Comparison of ENCODE assay signal across 27 mouse cellular contexts in genomic region chr8:128372724-128373123, GRCm38 (mm10). TPM values are rescaled to one million over a fixed set of nuclear protein-coding genes. Genes with fewer than 3 reads are reported as not detected.
A peak's percentile ranks its signal among the peaks of the same experiment; 100 is the strongest.
DNase-seq lines count a peak whose midpoint lies in the region; ATAC-seq and TF ChIP-seq lines count a peak whose summit lies in the region.
"Had no signal": no experiment of that assay in that cellular context is flagged by ENCODE, and none has a peak within 500 bp of the region (broad histone marks: within the 10 kb centered on the region; RNA-seq: fewer than 3 reads in every experiment).

No protein-coding gene starts in this region.

- H3K4me2 ChIP-seq in embryonic facial prominence, embryonic 14.5 days (ENCODE audit: low read depth, low read length), result no peak overlapping the region
- no peak overlapping the region for H3K4me2 ChIP-seq in heart, embryonic 12.5 days
- no peak overlapping the region for H3K4me2 ChIP-seq in forebrain, embryonic 14.5 days (ENCODE audit: low read length)
- H3K4me2 ChIP-seq: embryonic facial prominence, embryonic 15.5 days; intestine, embryonic 15.5 days; limb, embryonic 12.5 days; liver, embryonic 13.5 days; midbrain, embryonic 11.5 days; stomach, embryonic 15.5 days had no signal

- TF ChIP-seq POLR2A in kidney, adult 2 months (IDR thresholded peaks at IDR 0.05; ENCODE audit: low read depth, low read length), result no peak

- no peaks in the 10 kb centered on the region for H3K27me3 ChIP-seq in embryonic facial prominence, embryonic 14.5 days (replicated peaks; ENCODE audit: control insufficient read depth, insufficient read depth, low read length)
- H3K27me3 ChIP-seq in embryonic facial prominence, embryonic 10.5 days (replicated peaks; ENCODE audit: low read depth, poor library complexity, severe bottlenecking), result no peaks in the 10 kb centered on the region
- no peaks in the 10 kb centered on the region for H3K27me3 ChIP-seq in heart, embryonic 12.5 days (replicated peaks)
- H3K27me3 ChIP-seq in kidney, adult 2 months (replicated peaks; ENCODE audit: control insufficient read depth, insufficient read depth, low read length), result no peaks in the 10 kb centered on the region
- H3K27me3 ChIP-seq in forebrain, embryonic 14.5 days (replicated peaks; ENCODE audit: control insufficient read depth, insufficient read depth, low read length), result no peaks in the 10 kb centered on the region
- H3K27me3 ChIP-seq: embryonic facial prominence, embryonic 15.5 days; intestine, embryonic 15.5 days; limb, embryonic 12.5 days; liver, embryonic 13.5 days; stomach, embryonic 15.5 days had no signal

- ATAC-seq in embryonic facial prominence, embryonic 14.5 days (ENCODE audit: low read depth), result peak; percentile 62
- no peak for ATAC-seq in heart, embryonic 12.5 days (ENCODE audit: insufficient number of reproducible peaks, low FRiP score)
- 0 out of 2 replicates have a peak, but pooled peaks have one; percentile 34 for ATAC-seq in forebrain, embryonic 14.5 days
- ATAC-seq: activated CD4-positive, CD25-positive, alpha-beta regulatory T cell, adult 4 months; hindbrain, embryonic 16.5 days; intestine, embryonic 15.5 days had no signal

- no peaks in the 10 kb centered on the region for H3K9me3 ChIP-seq in embryonic facial prominence, embryonic 14.5 days (ENCODE audit: control insufficient read depth, low read length)
- no peaks in the 10 kb centered on the region for H3K9me3 ChIP-seq in embryonic facial prominence, embryonic 10.5 days
- no peaks in the 10 kb centered on the region for H3K9me3 ChIP-seq in heart, embryonic 12.5 days (replicated peaks)
- no peaks in the 10 kb centered on the region for H3K9me3 ChIP-seq in forebrain, embryonic 14.5 days (replicated peaks; ENCODE audit: control insufficient read depth, low read length)
- H3K9me3 ChIP-seq: embryonic facial prominence, embryonic 15.5 days; intestine, embryonic 15.5 days; limb, embryonic 12.5 days; liver, embryonic 13.5 days; stomach, embryonic 15.5 days had no signal

- no peak for TF ChIP-seq CTCF in kidney, adult 2 months (conservative IDR thresholded peaks at IDR 0.05; ENCODE audit: insufficient read depth, insufficient read length, low read depth, low read length)

- no peak overlapping the region for H3K27ac ChIP-seq in embryonic facial prominence, embryonic 14.5 days (replicated peaks; ENCODE audit: low read depth, low read length)
- H3K27ac ChIP-seq in embryonic facial prominence, embryonic 10.5 days (replicated peaks), result no peak overlapping the region
- 0 out of 2 replicates have a peak overlapping the region, but pooled peaks have one; percentile 5 for H3K27ac ChIP-seq in heart, embryonic 12.5 days (ENCODE audit: poor library complexity, severe bottlenecking)
- 0 out of 2 replicates have a peak overlapping the region, but pooled peaks have one; percentile 36 for H3K27ac ChIP-seq in kidney, adult 2 months (ENCODE audit: insufficient read depth, low read depth, low read length)
- peak overlapping the region; percentile 35; the same call in 1 of the 2 replicates for H3K27ac ChIP-seq in forebrain, embryonic 14.5 days (ENCODE audit: low read depth, low read length)
- H3K27ac ChIP-seq: embryonic facial prominence, embryonic 15.5 days; intestine, embryonic 15.5 days; limb, embryonic 12.5 days; liver, embryonic 13.5 days; stomach, embryonic 15.5 days had no signal

- peaks cover 19% of the 10 kb centered on the region for H3K4me1 ChIP-seq in embryonic facial prominence, embryonic 14.5 days (ENCODE audit: control insufficient read depth, insufficient read depth, low read length)
- H3K4me1 ChIP-seq in embryonic facial prominence, embryonic 10.5 days, result no peaks in the 10 kb centered on the region; the same call in 1 of the 2 replicates
- peaks cover 91% of the 10 kb centered on the region for H3K4me1 ChIP-seq in heart, embryonic 12.5 days (replicated peaks)
- peaks cover 5% of the 10 kb centered on the region; the same call in 1 of the 2 replicates for H3K4me1 ChIP-seq in kidney, adult 2 months (ENCODE audit: control insufficient read depth, insufficient read depth, low read length)
- peaks cover 15% of the 10 kb centered on the region; the same call in 1 of the 2 replicates for H3K4me1 ChIP-seq in forebrain, embryonic 14.5 days (ENCODE audit: control insufficient read depth, insufficient read depth, low read length)
- H3K4me1 ChIP-seq: liver, embryonic 13.5 days had no signal

- no peak overlapping the region for H3K9ac ChIP-seq in embryonic facial prominence, embryonic 14.5 days (ENCODE audit: low read depth, low read length)
- no peak overlapping the region for H3K9ac ChIP-seq in heart, embryonic 12.5 days
- no peak overlapping the region for H3K9ac ChIP-seq in forebrain, embryonic 14.5 days (ENCODE audit: low read length)
- H3K9ac ChIP-seq: embryonic facial prominence, embryonic 15.5 days; intestine, embryonic 15.5 days; limb, embryonic 12.5 days; liver, embryonic 13.5 days; stomach, embryonic 15.5 days had no signal

- no peak overlapping the region for H3K4me3 ChIP-seq in embryonic facial prominence, embryonic 14.5 days (ENCODE audit: low read depth, low read length)
- H3K4me3 ChIP-seq in embryonic facial prominence, embryonic 10.5 days, result no peak overlapping the region
- H3K4me3 ChIP-seq in heart, embryonic 12.5 days, result no peak overlapping the region
- H3K4me3 ChIP-seq in kidney, adult 2 months (ENCODE audit: insufficient read depth, low read depth, low read length), result no peak overlapping the region
- no peak overlapping the region for H3K4me3 ChIP-seq in forebrain, embryonic 14.5 days (ENCODE audit: low read depth, low read length)
- H3K4me3 ChIP-seq: embryonic facial prominence, embryonic 15.5 days; intestine, embryonic 15.5 days; limb, embryonic 12.5 days; liver, embryonic 13.5 days; stomach, embryonic 15.5 days had no signal

- 0 out of 2 replicates have a peak, but pooled peaks cover 12% of the 10 kb centered on the region for H3K36me3 ChIP-seq in embryonic facial prominence, embryonic 14.5 days (ENCODE audit: control insufficient read depth, insufficient read depth, low read length)
- no peaks in the 10 kb centered on the region for H3K36me3 ChIP-seq in embryonic facial prominence, embryonic 10.5 days (replicated peaks)
- H3K36me3 ChIP-seq in heart, embryonic 12.5 days, result peaks cover 34% of the 10 kb centered on the region
- H3K36me3 ChIP-seq in kidney, adult 2 months (ENCODE audit: control insufficient read depth, insufficient read depth, low read length), result no peaks in the 10 kb centered on the region
- no peaks in the 10 kb centered on the region for H3K36me3 ChIP-seq in forebrain, embryonic 14.5 days (ENCODE audit: control insufficient read depth, insufficient read depth, low read length)
- H3K36me3 ChIP-seq: embryonic facial prominence, embryonic 15.5 days; intestine, embryonic 15.5 days; limb, embryonic 12.5 days; liver, embryonic 13.5 days had no signal

- DNase-seq in embryonic facial prominence, embryonic 14.5 days (ENCODE audit: low spot score), result no peak
- DNase-seq in embryonic facial prominence, embryonic 10.5 days (ENCODE audit: low spot score), result no peak
- no peak for DNase-seq in heart, adult 8-10 months (ENCODE audit: low spot score)
- no peak for DNase-seq in kidney, adult 2 months
- DNase-seq in kidney, postnatal 25 days, result no peak
- DNase-seq in forebrain, embryonic 14.5 days (ENCODE audit: low spot score), result peak; percentile 67
- no peak for DNase-seq in adrenal gland, adult 8-10 months
- DNase-seq: adrenal gland, postnatal 10 days; cerebellum, adult 8-10 months; cerebellum, postnatal 36 days; embryo, embryonic 11 days; gastrocnemius, postnatal 36 days; kidney, adult 9 months; kidney, postnatal 14 days; liver, embryonic 13.5 days; lung, adult 2 months; lung, postnatal 14 days; thymus, adult 2 months; thymus, postnatal 4 days had no signal

- 77% methylated on average over 5 of the region's 5 CpGs for WGBS in embryonic facial prominence, embryonic 14.5 days
- WGBS in embryonic facial prominence, embryonic 10.5 days, result 84% methylated on average over 5 of the region's 5 CpGs
- 73% methylated on average over 5 of the region's 5 CpGs for WGBS in heart, embryonic 12.5 days
- 72% methylated on average over 5 of the region's 5 CpGs for WGBS in kidney, adult 2 months
- 42% methylated on average over 5 of the region's 5 CpGs for WGBS in forebrain, embryonic 14.5 days

RNA-seq across cellular contexts. Expression of gene Nrp1, which starts 14.3 kb away (rescaled TPM):
- polyA plus RNA-seq in embryonic facial prominence, embryonic 14.5 days (2014; fragmentation: Nextera tagmentation; extraction: Ambion mirVana), result 94.6 and 105 TPM in 2 replicates
- 34.2 and 39.4 TPM in 2 replicates for polyA plus RNA-seq in embryonic facial prominence, embryonic 10.5 days (2016; fragmentation: Nextera tagmentation; extraction: Ambion mirVana)
- polyA plus RNA-seq in heart, embryonic 12.5 days (2016; fragmentation: Nextera tagmentation; extraction: Ambion mirVana), result 135 and 138 TPM in 2 replicates
- 100 to 1,000 TPM in 2 of 4 experiments, 10 to 100 TPM in 2; 92.6 to 130 (median 102) TPM for total RNA-seq in heart, adult 8-10 months (2022)
- 46.1 and 54.3 TPM in 2 replicates for polyA plus RNA-seq in kidney, adult 2 months (2012; rRNA removed)
- 57.9 and 81.1 TPM in 2 replicates for polyA plus RNA-seq in forebrain, embryonic 14.5 days (2014; fragmentation: Nextera tagmentation; extraction: Ambion mirVana)
- 100 to 1,000 TPM in 2 of 4 experiments, 10 to 100 TPM in 2; 70.0 to 135 (median 99.1) TPM for total RNA-seq in adrenal gland, adult 8-10 months (2022)

Comparison
In these comparisons a context has a peak if more than half of its experiments do, and no peak if none do; other contexts are left out.
1. H3K27ac ChIP-seq: peak in heart, embryonic 12.5 days (single experiment), kidney, adult 2 months (single experiment) and forebrain, embryonic 14.5 days (single experiment); none in embryonic facial prominence, embryonic 14.5 days (single experiment) and embryonic facial prominence, embryonic 10.5 days (single experiment).